Mouse (Mus musculus): Measurements from ENCODE around the gene Havcr2. TPM values are rescaled to one million over a fixed set of nuclear protein-coding genes. Genes with fewer than 3 reads are reported as not detected.

The Havcr2 gene
- 0.15 and 0.22 TPM in 2 replicates for polyA plus RNA-seq (2012; rRNA removed)

DNA sequence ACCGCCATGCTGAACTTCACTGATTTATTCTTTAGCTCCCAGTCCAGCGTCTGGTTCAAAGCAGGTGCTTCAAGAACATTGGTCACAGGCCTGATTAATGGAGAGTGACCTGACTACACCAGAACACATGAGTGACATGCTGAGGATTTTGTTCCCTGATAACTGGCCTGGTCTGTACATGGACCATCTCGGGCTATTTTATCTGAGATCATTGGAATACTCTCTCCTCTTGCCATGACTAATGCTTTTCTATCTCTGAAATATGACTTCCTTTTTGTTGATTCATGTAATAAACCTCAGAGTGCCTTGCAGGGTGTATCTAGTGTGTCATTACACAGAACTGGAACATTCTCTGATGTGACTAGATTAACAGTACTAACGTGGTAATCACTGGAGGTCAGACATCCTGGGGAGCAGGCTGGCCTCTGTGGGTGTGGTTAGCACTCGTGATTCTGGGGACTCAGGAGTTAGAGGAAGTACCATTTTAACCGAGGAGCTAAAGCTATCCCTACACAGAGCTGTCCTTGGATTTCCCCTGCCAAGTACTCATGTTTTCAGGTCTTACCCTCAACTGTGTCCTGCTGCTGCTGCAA, at the start of gene Havcr2:
Havcr2 (plus strand) TSS at position 483 of the 593 bp plus-strand sequence.

DNA sequence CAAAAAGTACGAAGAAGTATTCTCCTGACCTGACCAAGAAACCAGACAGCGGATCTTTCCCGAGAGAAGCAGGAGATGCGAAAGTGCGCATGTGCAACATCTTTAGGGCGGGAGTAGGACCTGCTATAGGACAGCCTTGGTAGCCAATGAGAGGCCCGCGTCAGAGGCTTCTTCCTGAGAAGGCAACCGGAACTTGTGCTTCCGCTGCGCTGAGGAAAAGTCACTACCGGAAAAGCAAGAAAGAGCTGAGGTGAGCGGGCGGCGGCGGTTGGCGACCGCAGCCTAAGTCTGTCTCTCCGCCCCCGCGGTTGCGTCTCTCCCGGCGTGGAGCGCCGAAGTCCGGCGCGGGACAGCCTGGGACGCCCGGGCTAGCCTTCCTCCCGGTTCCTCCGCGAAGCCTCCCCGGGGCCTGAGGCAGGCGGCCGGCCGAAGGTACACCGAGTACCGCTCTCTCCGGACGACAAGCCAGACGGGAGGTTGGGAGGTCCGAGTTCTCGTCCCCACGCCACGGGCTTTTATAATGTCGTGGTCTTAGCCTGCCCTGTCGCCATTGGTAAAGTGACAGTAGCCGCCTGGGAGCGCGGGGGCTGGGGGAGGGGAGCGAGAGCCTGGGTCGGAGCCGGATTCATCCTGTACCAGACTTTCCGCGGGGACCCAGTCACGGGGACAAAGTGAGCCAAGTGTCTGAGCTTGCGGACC, 17.8 kb upstream of the Havcr2 start, which contains the start of gene Med7:
Med7 (plus strand) TSS at position 166 of the 699 bp plus-strand sequence.

DNA sequence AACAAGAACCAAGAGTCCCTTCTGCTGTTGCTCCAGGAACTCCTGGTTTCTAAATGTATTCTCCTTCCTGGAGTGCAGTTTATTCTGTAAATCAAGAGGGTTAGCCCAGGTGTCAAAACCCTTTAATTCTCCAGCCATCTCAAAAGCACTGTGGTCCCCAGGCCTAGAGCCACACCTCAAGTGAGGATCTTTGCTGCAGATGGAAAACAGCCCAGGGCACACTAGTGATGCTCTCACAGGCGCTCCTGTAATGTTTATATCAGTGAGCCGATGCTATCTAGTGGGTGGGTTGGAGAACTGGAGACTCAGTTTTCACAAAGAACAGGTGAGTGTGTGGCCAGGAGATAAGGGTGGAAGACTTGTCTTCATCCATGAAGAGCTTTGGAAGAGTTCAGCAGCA, 69.2 kb downstream of the Havcr2 start, which contains the start of gene Gm12169:
Gm12169 (plus strand) TSS at position 301 of the 400 bp plus-strand sequence.

Other genes with a start within 250 kb of the Havcr2 start
- gene Fndc9, start 219.4 kb upstream of the Havcr2 start, polyA plus RNA-seq (2012; rRNA removed): 0.21 and 0.23 TPM in 2 replicates
- gene Cyfip2, start 142.1 kb upstream of the Havcr2 start, polyA plus RNA-seq (2012; rRNA removed): 15.6 and 18.4 TPM in 2 replicates
- gene Itk, start 65.4 kb upstream of the Havcr2 start, polyA plus RNA-seq (2012; rRNA removed): 0.06 TPM in 1 of 2 replicates, not detected in the other
- gene Fam71b, start 58.4 kb upstream of the Havcr2 start, polyA plus RNA-seq (2012; rRNA removed): 0.02 TPM in 1 of 2 replicates, not detected in the other
- gene Med7, start 18.0 kb upstream of the Havcr2 start, polyA plus RNA-seq (2012; rRNA removed): 58.8 and 65.3 TPM in 2 replicates
- not detected in 2 replicates for gene Gm12169, start 69.3 kb downstream of the Havcr2 start, polyA plus RNA-seq (2012; rRNA removed)
- gene BC053393, start 116.6 kb downstream of the Havcr2 start, polyA plus RNA-seq (2012; rRNA removed): 0.02 and 0.04 TPM in 2 replicates
- not detected in 2 replicates for gene Dppa1, start 174.3 kb downstream of the Havcr2 start, polyA plus RNA-seq (2012; rRNA removed)